Mouse (Mus musculus): ENCODE results near the gene Ttc21a. TPM values are rescaled to one million over a fixed set of nuclear protein-coding genes. Genes with fewer than 3 reads are reported as not detected.

Ttc21a gene
- total RNA-seq, 1 experiment: 0.40 TPM

GRCm38 (mm10) chr9:119919858-119920257, 17.5 kb upstream of the Ttc21a start:
- Histone ChIP-seq H3K9ac (ENCODE audit: insufficient read depth, low read depth, low read length, poor library complexity, severe bottlenecking) (no peak overlapping the region), H3K4me1 (ENCODE audit: control insufficient read depth in 2 of 2, insufficient read depth in 2 of 2, low read length in 2 of 2, poor library complexity in 1 of 2) (no peaks in the 10 kb centered on the region), H3K36me3 (ENCODE audit: control insufficient read depth, insufficient read depth, low read length, poor library complexity, severe bottlenecking) (peaks cover 48% of the 10 kb centered on the region), H3K4me3 (ENCODE audit: insufficient read depth in 1 of 2, low read depth in 1 of 2, low read length in 2 of 2, poor library complexity in 1 of 2, severe bottlenecking in 1 of 2) (no peak overlapping the region), H3K27ac (ENCODE audit: insufficient read depth, low read depth, low read length, poor library complexity, severe bottlenecking) (no peak overlapping the region), H3K9me3 (ENCODE audit: control insufficient read depth, insufficient read depth, low read depth, low read length) (no peaks in the 10 kb centered on the region)
- no peak for DNase-seq (ENCODE audit: low read depth, low spot score)
- in situ Hi-C loops (cut with MboI; ENCODE audit: low sequenced_read_pairs in 2 of 2, unreplicated experiment in 2 of 2): no loop called here
- TF ChIP-seq ZC3H11A (IDR thresholded peaks at IDR 0.05; ENCODE audit: borderline replicate concordance, low read depth, low read length) (no peak), CHD2 (IDR thresholded peaks at IDR 0.05; ENCODE audit: low read depth, low read length) (no peak), HCFC1 (IDR thresholded peaks at IDR 0.05; ENCODE audit: borderline replicate concordance, insufficient read depth, low read length) (no peak), ZNF384 (IDR thresholded peaks at IDR 0.05; ENCODE audit: low read depth, low read length) (no peak), MAFK (IDR thresholded peaks at IDR 0.05; ENCODE audit: insufficient read depth, low read depth, low read length) (no peak)

GRCm38 (mm10) chr9:119923462-119923861, 13.9 kb upstream of the Ttc21a start:
- DNase-seq (ENCODE audit: low read depth, low spot score): no peak
- in situ Hi-C loops (cut with MboI; ENCODE audit: low sequenced_read_pairs in 2 of 2, unreplicated experiment in 2 of 2): no loop called here
- Histone ChIP-seq H3K4me3 (ENCODE audit: insufficient read depth in 1 of 2, low read depth in 1 of 2, low read length in 2 of 2, poor library complexity in 1 of 2, severe bottlenecking in 1 of 2) (no peak overlapping the region), H3K9me3 (ENCODE audit: control insufficient read depth, insufficient read depth, low read depth, low read length) (no peaks in the 10 kb centered on the region), H3K27ac (ENCODE audit: insufficient read depth, low read depth, low read length, poor library complexity, severe bottlenecking) (no peak overlapping the region), H3K4me1 (ENCODE audit: control insufficient read depth in 2 of 2, insufficient read depth in 2 of 2, low read length in 2 of 2, poor library complexity in 1 of 2) (no peaks in the 10 kb centered on the region), H3K9ac (ENCODE audit: insufficient read depth, low read depth, low read length, poor library complexity, severe bottlenecking) (no peak overlapping the region), H3K36me3 (ENCODE audit: control insufficient read depth, insufficient read depth, low read length, poor library complexity, severe bottlenecking) (peaks cover 60% of the 10 kb centered on the region)
- TF ChIP-seq MAFK (IDR thresholded peaks at IDR 0.05; ENCODE audit: insufficient read depth, low read depth, low read length) (no peak), ZC3H11A (IDR thresholded peaks at IDR 0.05; ENCODE audit: borderline replicate concordance, low read depth, low read length) (no peak), ZNF384 (IDR thresholded peaks at IDR 0.05; ENCODE audit: low read depth, low read length) (no peak), CHD2 (IDR thresholded peaks at IDR 0.05; ENCODE audit: low read depth, low read length) (no peak), HCFC1 (IDR thresholded peaks at IDR 0.05; ENCODE audit: borderline replicate concordance, insufficient read depth, low read length) (no peak)

- DNase-seq (ENCODE audit: low read depth, low spot score): no peak
- Histone ChIP-seq H3K9me3 (ENCODE audit: control insufficient read depth, insufficient read depth, low read depth, low read length) (no peaks in the 10 kb centered on the region), H3K36me3 (ENCODE audit: control insufficient read depth, insufficient read depth, low read length, poor library complexity, severe bottlenecking) (peaks cover 65% of the 10 kb centered on the region), H3K4me1 (ENCODE audit: control insufficient read depth in 2 of 2, insufficient read depth in 2 of 2, low read length in 2 of 2, poor library complexity in 1 of 2) (no peaks in the 10 kb centered on the region), H3K27ac (ENCODE audit: insufficient read depth, low read depth, low read length, poor library complexity, severe bottlenecking) (no peak overlapping the region), H3K9ac (ENCODE audit: insufficient read depth, low read depth, low read length, poor library complexity, severe bottlenecking) (no peak overlapping the region), H3K4me3 (ENCODE audit: insufficient read depth in 1 of 2, low read depth in 1 of 2, low read length in 2 of 2, poor library complexity in 1 of 2, severe bottlenecking in 1 of 2) (no peak overlapping the region)
- no peak for TF ChIP-seq ZC3H11A (IDR thresholded peaks at IDR 0.05; ENCODE audit: borderline replicate concordance, low read depth, low read length)
- in situ Hi-C loops (cut with MboI; ENCODE audit: low sequenced_read_pairs in 2 of 2, unreplicated experiment in 2 of 2): no loop called here
Measured at GRCm38 (mm10) chr9:119925120-119925657, 12.2 kb upstream of the Ttc21a start.

GRCm38 (mm10) chr9:119925729-119926128, 11.7 kb upstream of the Ttc21a start:
- Histone ChIP-seq H3K9me3 (ENCODE audit: control insufficient read depth, insufficient read depth, low read depth, low read length) (no peaks in the 10 kb centered on the region), H3K9ac (ENCODE audit: insufficient read depth, low read depth, low read length, poor library complexity, severe bottlenecking) (no peak overlapping the region), H3K27ac (ENCODE audit: insufficient read depth, low read depth, low read length, poor library complexity, severe bottlenecking) (no peak overlapping the region), H3K4me3 (ENCODE audit: insufficient read depth in 1 of 2, low read depth in 1 of 2, low read length in 2 of 2, poor library complexity in 1 of 2, severe bottlenecking in 1 of 2) (no peak overlapping the region), H3K4me1 (ENCODE audit: control insufficient read depth in 2 of 2, insufficient read depth in 2 of 2, low read length in 2 of 2, poor library complexity in 1 of 2) (no peaks in the 10 kb centered on the region), H3K36me3 (ENCODE audit: control insufficient read depth, insufficient read depth, low read length, poor library complexity, severe bottlenecking) (peaks cover 63% of the 10 kb centered on the region)
- TF ChIP-seq HCFC1 (IDR thresholded peaks at IDR 0.05; ENCODE audit: borderline replicate concordance, insufficient read depth, low read length): no peak
- no peak for TF ChIP-seq MAFK (IDR thresholded peaks at IDR 0.05; ENCODE audit: insufficient read depth, low read depth, low read length)
- no peak for DNase-seq (ENCODE audit: low read depth, low spot score)
- in situ Hi-C loops (cut with MboI; ENCODE audit: low sequenced_read_pairs in 2 of 2, unreplicated experiment in 2 of 2): no loop called here

- TF ChIP-seq ZC3H11A (IDR thresholded peaks at IDR 0.05; ENCODE audit: borderline replicate concordance, low read depth, low read length) (no peak), ZNF384 (IDR thresholded peaks at IDR 0.05; ENCODE audit: low read depth, low read length) (no peak), MAFK (IDR thresholded peaks at IDR 0.05; ENCODE audit: insufficient read depth, low read depth, low read length) (no peak), HCFC1 (IDR thresholded peaks at IDR 0.05; ENCODE audit: borderline replicate concordance, insufficient read depth, low read length) (no peak), CHD2 (IDR thresholded peaks at IDR 0.05; ENCODE audit: low read depth, low read length) (no peak)
- H3K9ac ChIP-seq (ENCODE audit: insufficient read depth, low read depth, low read length, poor library complexity, severe bottlenecking): no peak overlapping the region
- H3K4me3 ChIP-seq (ENCODE audit: insufficient read depth in 1 of 2, low read depth in 1 of 2, low read length in 2 of 2, poor library complexity in 1 of 2, severe bottlenecking in 1 of 2): no peak overlapping the region
- in situ Hi-C loops (cut with MboI; ENCODE audit: low sequenced_read_pairs in 2 of 2, unreplicated experiment in 2 of 2): no loop called here
- no peaks in the 10 kb centered on the region for H3K4me1 ChIP-seq (ENCODE audit: control insufficient read depth in 2 of 2, insufficient read depth in 2 of 2, low read length in 2 of 2, poor library complexity in 1 of 2)
- no peak overlapping the region for H3K27ac ChIP-seq (ENCODE audit: insufficient read depth, low read depth, low read length, poor library complexity, severe bottlenecking)
- peaks cover 64% of the 10 kb centered on the region for H3K36me3 ChIP-seq (ENCODE audit: control insufficient read depth, insufficient read depth, low read length, poor library complexity, severe bottlenecking)
- DNase-seq (ENCODE audit: low read depth, low spot score): no peak
- H3K9me3 ChIP-seq (ENCODE audit: control insufficient read depth, insufficient read depth, low read depth, low read length): no peaks in the 10 kb centered on the region
Measured at GRCm38 (mm10) chr9:119926497-119926896, 10.9 kb upstream of the Ttc21a start.
